Comparison of ENCODE assay signal across 13 mouse cellular contexts in the genomic region with DNA sequence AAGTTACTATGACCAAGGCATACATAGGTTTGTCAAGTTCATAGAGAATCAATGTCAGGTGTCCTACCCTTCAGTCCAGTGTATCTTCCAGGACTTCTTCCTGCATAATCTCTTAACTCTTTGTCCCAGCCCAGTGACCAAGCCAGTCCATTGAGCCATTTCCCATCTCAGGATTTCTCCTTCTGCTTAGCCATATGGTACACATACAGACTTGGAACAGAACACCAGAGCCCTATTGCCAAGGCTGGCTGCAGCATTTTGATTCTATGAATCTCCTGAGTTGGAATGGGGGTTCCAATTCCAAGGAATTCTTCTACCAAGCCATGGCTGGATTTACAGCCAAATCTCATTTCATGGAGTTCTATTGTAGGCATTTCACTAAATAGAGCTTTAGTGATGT.
"Had no signal": no experiment of that assay in that cellular context is flagged by ENCODE, and none has a peak within 500 bp of the region (broad histone marks: within the 10 kb centered on the region; RNA-seq: fewer than 3 reads in every experiment).

No protein-coding gene starts in this region.

- H3K9me3 ChIP-seq: limb, embryonic 15.5 days; liver, embryonic 12.5 days; midbrain, embryonic 12.5 days; neural tube, embryonic 13.5 days had no signal

- H3K36me3 ChIP-seq: limb, embryonic 15.5 days; liver, embryonic 12.5 days; midbrain, embryonic 12.5 days; neural tube, embryonic 13.5 days had no signal

- H3K4me2 ChIP-seq: limb, embryonic 15.5 days; liver, embryonic 12.5 days; lung, embryonic 14.5 days; midbrain, embryonic 12.5 days; neural tube, embryonic 13.5 days had no signal

- DNase-seq: kidney, postnatal 25 days; layer of hippocampus, adult 9-11 months; layer of hippocampus, postnatal 36 days; lung, embryonic 14.5 days; lung, postnatal 10 days; lung, postnatal 4 days; retina, postnatal 1 day; thymus, postnatal 36 days had no signal

- ATAC-seq: liver, embryonic 12.5 days; midbrain, embryonic 16.5 days had no signal

- H3K9ac ChIP-seq: limb, embryonic 15.5 days; liver, embryonic 12.5 days; lung, embryonic 14.5 days; midbrain, embryonic 12.5 days; neural tube, embryonic 13.5 days had no signal

- H3K27ac ChIP-seq: limb, embryonic 15.5 days; liver, embryonic 12.5 days; midbrain, embryonic 12.5 days; neural tube, embryonic 13.5 days had no signal

- H3K4me1 ChIP-seq: midbrain, embryonic 12.5 days; neural tube, embryonic 13.5 days had no signal

- H3K27me3 ChIP-seq: limb, embryonic 15.5 days; liver, embryonic 12.5 days; midbrain, embryonic 12.5 days; neural tube, embryonic 13.5 days had no signal

- H3K4me3 ChIP-seq: limb, embryonic 15.5 days; liver, embryonic 12.5 days; midbrain, embryonic 12.5 days; neural tube, embryonic 13.5 days had no signal
